Mouse (Mus musculus): ENCODE results near the gene Tle2. TPM values are rescaled to one million over a fixed set of nuclear protein-coding genes. Genes with fewer than 3 reads are reported as not detected.

Gene Tle2
- polyA plus RNA-seq, 1 experiment from 2014 or later, result 14.3 TPM

DNA sequence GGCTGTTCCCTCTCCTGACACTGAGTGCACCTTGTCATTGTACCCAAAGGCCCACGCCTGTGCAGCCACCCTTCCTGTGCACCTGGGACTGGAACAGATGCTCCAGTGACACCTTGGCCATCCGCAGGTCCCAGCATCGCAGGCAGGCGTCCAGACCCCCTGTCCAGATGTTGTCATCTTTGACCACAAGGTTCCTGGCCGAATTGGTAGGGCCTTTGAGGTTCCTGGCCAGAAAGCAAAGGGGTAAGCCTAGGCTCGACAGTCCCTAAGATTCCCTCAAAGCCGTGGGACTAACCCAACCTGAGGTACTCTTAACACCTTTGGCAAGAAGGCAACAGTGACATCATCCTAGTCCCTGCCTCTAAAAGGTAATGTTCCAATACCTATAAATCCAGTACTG lies 18.3 kb downstream of the Tle2 start:
- Histone ChIP-seq H3K4me2 (no peak overlapping the region), H3K27ac (no peak overlapping the region), H3K9me3 (no peaks in the 10 kb centered on the region), H3K36me3 (replicated peaks) (no peaks in the 10 kb centered on the region), H3K27me3 (peaks cover 90% of the 10 kb centered on the region), H3K4me1 (peaks cover 25% of the 10 kb centered on the region), H3K9ac (no peak overlapping the region), H3K4me3 (replicated peaks) (no peak overlapping the region)
- 75% methylated on average over 7 of the region's 7 CpGs for WGBS
- ATAC-seq (ENCODE audit: low FRiP score), result no peak

- Histone ChIP-seq H3K4me2 (no peak overlapping the region), H3K27me3 (peaks cover 96% of the 10 kb centered on the region), H3K4me3 (replicated peaks) (no peak overlapping the region), H3K36me3 (replicated peaks) (no peaks in the 10 kb centered on the region), H3K9me3 (no peaks in the 10 kb centered on the region), H3K27ac (no peak overlapping the region), H3K9ac (no peak overlapping the region), H3K4me1 (peaks cover 29% of the 10 kb centered on the region)
- ATAC-seq (ENCODE audit: low FRiP score), result no peak
- 72% methylated on average over 4 of the region's 4 CpGs for WGBS
Measured at GRCm38 (mm10) chr10:81593223-81593622, 18.9 kb downstream of the Tle2 start.

DNA sequence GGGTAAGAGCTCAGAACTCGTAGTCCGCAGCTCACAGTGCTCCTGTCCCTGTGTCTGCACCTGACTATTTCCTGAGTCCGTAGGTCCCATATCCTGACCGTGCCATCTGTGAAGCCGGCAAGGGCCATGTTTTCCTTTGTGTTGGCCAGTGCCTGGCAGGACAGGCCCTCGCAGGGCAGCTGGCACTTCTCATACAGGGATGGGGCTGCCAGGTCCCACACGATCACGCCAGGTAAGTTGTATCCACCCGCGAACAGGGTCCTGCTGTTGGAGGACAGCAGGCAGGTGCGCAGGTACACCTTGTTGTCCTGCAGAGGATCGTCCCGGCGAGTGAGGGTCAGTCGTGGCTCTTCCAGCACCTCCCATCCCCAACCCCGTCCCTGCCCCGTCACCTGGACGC lies 19.6 kb downstream of the Tle2 start:
- Histone ChIP-seq H3K27ac (no peak overlapping the region), H3K27me3 (peaks cover 98% of the 10 kb centered on the region), H3K9ac (no peak overlapping the region), H3K4me3 (replicated peaks) (no peak overlapping the region), H3K4me1 (peaks cover 29% of the 10 kb centered on the region), H3K4me2 (no peak overlapping the region), H3K36me3 (replicated peaks) (no peaks in the 10 kb centered on the region), H3K9me3 (no peaks in the 10 kb centered on the region)
- no peak for ATAC-seq (ENCODE audit: low FRiP score)
- 72% methylated on average over 18 of the region's 18 CpGs for WGBS

- Histone ChIP-seq H3K4me3 (replicated peaks) (no peak overlapping the region), H3K4me1 (peaks cover 32% of the 10 kb centered on the region), H3K27me3 (peaks cover 96% of the 10 kb centered on the region), H3K9ac (no peak overlapping the region), H3K27ac (no peak overlapping the region), H3K9me3 (no peaks in the 10 kb centered on the region), H3K36me3 (replicated peaks) (no peaks in the 10 kb centered on the region), H3K4me2 (no peak overlapping the region)
- no peak for ATAC-seq (ENCODE audit: low FRiP score)
- WGBS, result 55% methylated on average over 5 of the region's 5 CpGs
Measured at GRCm38 (mm10) chr10:81595599-81595998, 21.2 kb downstream of the Tle2 start.

- H3K27ac ChIP-seq, result peak overlapping the region; percentile 37; the same call in 1 of the 2 replicates
- ATAC-seq (ENCODE audit: low FRiP score), result no peak
- H3K36me3 ChIP-seq (replicated peaks), result no peaks in the 10 kb centered on the region
- H3K9me3 ChIP-seq, result no peaks in the 10 kb centered on the region
- peak overlapping the region; percentile 14; the same call in 1 of the 2 replicates for H3K4me3 ChIP-seq (replicated peaks)
- H3K4me2 ChIP-seq, result peak overlapping the region; percentile 35
- H3K9ac ChIP-seq, result peak overlapping the region; percentile 33; the same call in 1 of the 2 replicates
- peaks cover 42% of the 10 kb centered on the region for H3K4me1 ChIP-seq
- WGBS, result 2% methylated on average over 10 of the region's 10 CpGs
- peaks cover 93% of the 10 kb centered on the region for H3K27me3 ChIP-seq
Measured at GRCm38 (mm10) chr10:81596611-81597010, 22.2 kb downstream of the Tle2 start.

- H3K27me3 ChIP-seq, result peaks cover 93% of the 10 kb centered on the region
- H3K4me3 ChIP-seq (replicated peaks), result peak overlapping the region; percentile 14; the same call in 1 of the 2 replicates
- ATAC-seq (ENCODE audit: low FRiP score), result no peak
- H3K9ac ChIP-seq, result peak overlapping the region; percentile 33; the same call in 1 of the 2 replicates
- H3K4me1 ChIP-seq, result peaks cover 46% of the 10 kb centered on the region
- H3K9me3 ChIP-seq, result no peaks in the 10 kb centered on the region
- 10% methylated on average over 10 of the region's 12 CpGs for WGBS
- peak overlapping the region; percentile 35 for H3K4me2 ChIP-seq
- H3K36me3 ChIP-seq (replicated peaks), result no peaks in the 10 kb centered on the region
- 0 out of 2 replicates have a peak overlapping the region, but pooled peaks have one; percentile 37 for H3K27ac ChIP-seq
Measured at GRCm38 (mm10) chr10:81597137-81597950, 23.0 kb downstream of the Tle2 start.

DNA sequence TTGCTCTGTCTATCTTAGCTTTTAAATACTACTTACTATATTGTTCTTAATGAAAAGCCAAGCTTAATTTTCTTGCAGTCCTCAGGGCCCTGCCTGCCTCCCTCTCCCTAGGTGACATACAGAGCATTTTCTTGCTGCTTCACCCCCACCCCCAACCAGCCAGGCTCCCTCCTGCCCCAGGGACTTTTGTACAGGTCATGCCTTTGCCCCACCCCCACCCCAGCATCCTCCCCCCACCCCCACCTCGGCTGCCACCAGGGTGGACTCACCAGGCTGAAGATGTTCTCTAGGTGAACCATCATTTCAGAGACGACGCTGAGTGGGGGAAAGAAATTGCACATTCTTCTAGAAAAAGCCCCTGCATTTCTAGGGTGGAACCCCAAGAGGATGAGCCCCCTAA lies 24.0 kb downstream of the Tle2 start:
- 31% methylated on average over 3 of the region's 3 CpGs for WGBS
- H3K4me1 ChIP-seq, result peaks cover 50% of the 10 kb centered on the region
- no peak for ATAC-seq (ENCODE audit: low FRiP score)

GRCm38 (mm10) chr10:81598871-81599270 lies 24.5 kb downstream of the Tle2 start:
- Histone ChIP-seq H3K4me1 (peaks cover 50% of the 10 kb centered on the region), H3K36me3 (replicated peaks) (no peaks in the 10 kb centered on the region), H3K9ac (no peak overlapping the region), H3K9me3 (no peaks in the 10 kb centered on the region), H3K27me3 (peaks cover 82% of the 10 kb centered on the region), H3K27ac (no peak overlapping the region), H3K4me2 (no peak overlapping the region), H3K4me3 (replicated peaks) (no peak overlapping the region)
- no peak for ATAC-seq (ENCODE audit: low FRiP score)
- 66% methylated on average over 6 of the region's 6 CpGs for WGBS

More for the DNA sequence above, 24.0 kb downstream of the Tle2 start:
- Histone ChIP-seq H3K9me3 (no peaks in the 10 kb centered on the region), H3K36me3 (replicated peaks) (no peaks in the 10 kb centered on the region), H3K9ac (no peak overlapping the region), H3K4me3 (replicated peaks) (no peak overlapping the region), H3K27ac (no peak overlapping the region), H3K27me3 (peaks cover 87% of the 10 kb centered on the region), H3K4me2 (no peak overlapping the region)

DNA sequence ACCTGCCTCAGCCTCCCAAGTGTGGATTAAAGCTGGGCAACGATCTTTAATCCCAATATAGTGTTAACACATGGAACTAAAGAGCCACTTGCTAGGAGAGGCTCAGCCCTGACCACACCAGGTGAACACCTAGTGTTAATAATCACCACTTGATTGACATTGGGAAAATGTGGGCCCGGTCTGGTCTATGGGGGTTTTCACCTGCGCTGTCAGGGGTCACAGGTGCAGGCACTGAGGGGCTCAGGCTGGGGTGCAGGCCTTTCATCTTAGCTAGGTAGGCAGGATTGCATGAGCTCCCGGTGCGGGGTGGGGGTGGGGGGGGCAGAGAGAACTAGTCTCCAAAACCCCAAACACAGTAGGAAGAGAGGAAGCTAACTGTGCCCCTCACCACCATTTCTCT lies 25.3 kb downstream of the Tle2 start:
- no peak overlapping the region for H3K4me2 ChIP-seq
- WGBS, result 75% methylated on average over 5 of the region's 5 CpGs
- H3K27ac ChIP-seq, result no peak overlapping the region
- no peaks in the 10 kb centered on the region for H3K9me3 ChIP-seq
- H3K4me3 ChIP-seq (replicated peaks), result no peak overlapping the region
- H3K27me3 ChIP-seq, result peaks cover 74% of the 10 kb centered on the region
- no peak overlapping the region for H3K9ac ChIP-seq
- ATAC-seq (ENCODE audit: low FRiP score), result no peak
- H3K36me3 ChIP-seq (replicated peaks), result no peaks in the 10 kb centered on the region
- peaks cover 51% of the 10 kb centered on the region for H3K4me1 ChIP-seq

- Histone ChIP-seq H3K4me1 (peaks cover 54% of the 10 kb centered on the region), H3K4me3 (replicated peaks) (no peak overlapping the region), H3K4me2 (no peak overlapping the region), H3K9me3 (no peaks in the 10 kb centered on the region), H3K36me3 (replicated peaks) (no peaks in the 10 kb centered on the region), H3K27me3 (peaks cover 70% of the 10 kb centered on the region), H3K9ac (no peak overlapping the region), H3K27ac (no peak overlapping the region)
- 51% methylated on average over 10 of the region's 10 CpGs for WGBS
- no peak for ATAC-seq (ENCODE audit: low FRiP score)
Measured at GRCm38 (mm10) chr10:81600096-81600495, 25.7 kb downstream of the Tle2 start.

DNA sequence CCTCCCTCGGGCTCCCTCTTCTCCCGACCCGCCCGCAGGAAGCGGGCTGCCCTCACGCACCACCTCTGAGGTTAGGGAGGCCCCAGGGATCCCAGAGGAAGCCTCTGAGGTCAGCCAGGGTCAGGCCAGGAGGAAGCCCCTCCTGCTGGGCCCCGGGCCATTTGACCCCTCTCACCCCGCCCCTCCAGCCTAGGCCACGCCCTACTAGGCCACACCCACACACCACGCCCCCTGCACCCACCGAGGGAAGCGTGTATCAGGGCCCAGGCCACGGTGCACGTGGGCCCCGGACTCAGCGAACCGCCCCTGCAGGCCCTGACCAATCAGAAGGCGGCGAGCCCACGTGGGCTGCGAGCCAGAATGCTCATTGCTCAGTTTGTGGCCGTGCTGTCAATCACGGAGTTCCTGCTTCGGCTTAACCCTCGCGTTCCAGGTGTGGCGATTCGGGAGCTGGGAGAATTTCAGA lies 26.4 kb downstream of the Tle2 start, which contains the start of gene Tle6:
TSS of gene Tle6 (minus strand) at position 336 of the 466 bp plus-strand sequence.
- no peak within 1 kb of the TSS for H3K27ac ChIP-seq
- peaks cover 54% of the 10 kb centered on the region for H3K4me1 ChIP-seq
- H3K27me3 ChIP-seq, result peaks cover 63% of the 10 kb centered on the region
- H3K4me2 ChIP-seq, result peak within 1 kb of the TSS; percentile 48
- H3K9ac ChIP-seq, result no peak within 1 kb of the TSS
- no peaks in the 10 kb centered on the region for H3K36me3 ChIP-seq (replicated peaks)
- H3K9me3 ChIP-seq, result no peaks in the 10 kb centered on the region
- under 1% methylated on average over 28 of the region's 28 CpGs for WGBS
- H3K4me3 ChIP-seq (replicated peaks), result peak within 1 kb of the TSS; percentile 21
- ATAC-seq (ENCODE audit: low FRiP score), result peak; percentile 87

GRCm38 (mm10) chr10:81601396-81601905 lies 27.1 kb downstream of the Tle2 start:
- Histone ChIP-seq H3K9ac (no peak overlapping the region), H3K9me3 (no peaks in the 10 kb centered on the region), H3K4me2 (peak overlapping the region; percentile 48), H3K27ac (no peak overlapping the region), H3K4me3 (replicated peaks) (0 out of 2 replicates have a peak overlapping the region, but pooled peaks have one; percentile 21), H3K36me3 (replicated peaks) (no peaks in the 10 kb centered on the region), H3K27me3 (peaks cover 56% of the 10 kb centered on the region), H3K4me1 (peaks cover 48% of the 10 kb centered on the region)
- 0 out of 2 replicates have a peak, but pooled peaks have one; percentile 0 for ATAC-seq (ENCODE audit: low FRiP score)
- whole genome bisulfite sequencing, result 15% methylated on average over 7 of the region's 7 CpGs
